Mouse (Mus musculus): Measurements from ENCODE around the gene Scaf11.
"Not testable (repeated sequence)": the region's sequence is repeated elsewhere in the genome, so short reads cannot be mapped to it uniquely, and the experiment has no call there.

Scaf11 gene

GRCm38 (mm10) chr15:96460730-96461540 is at the start of gene Scaf11:
Scaf11 (minus strand) TSS chr15:96460843.
- peak; percentile 97 for DNase-seq (ENCODE audit: low read depth, low spot score)

- peak; percentile 76 for DNase-seq (ENCODE audit: low read depth, low spot score)
Measured at GRCm38 (mm10) chr15:96507097-96507840, 46.6 kb upstream of the Scaf11 start.

DNA sequence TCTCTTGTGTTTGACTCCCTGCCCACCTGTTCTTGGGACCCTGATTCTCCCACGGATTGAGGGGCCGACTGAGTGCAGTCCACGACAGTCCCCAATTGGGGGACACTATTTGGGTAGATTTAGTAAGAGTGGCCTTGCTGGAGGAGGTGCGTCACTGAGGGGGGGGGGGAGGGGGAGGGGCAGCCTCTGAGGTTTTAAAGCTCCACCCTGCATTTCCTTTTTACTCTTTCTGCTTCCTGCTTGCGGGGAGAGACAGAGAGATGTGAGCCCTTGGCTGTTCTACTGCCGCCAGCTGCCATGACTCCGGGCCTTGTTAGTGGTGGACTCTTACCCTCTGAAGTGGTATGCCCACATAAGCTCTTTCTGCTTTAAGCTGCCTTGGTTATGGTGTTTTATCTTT is 37.0 kb upstream of the Scaf11 start:
- DNase-seq (ENCODE audit: low read depth, low spot score) = no peak

DNA sequence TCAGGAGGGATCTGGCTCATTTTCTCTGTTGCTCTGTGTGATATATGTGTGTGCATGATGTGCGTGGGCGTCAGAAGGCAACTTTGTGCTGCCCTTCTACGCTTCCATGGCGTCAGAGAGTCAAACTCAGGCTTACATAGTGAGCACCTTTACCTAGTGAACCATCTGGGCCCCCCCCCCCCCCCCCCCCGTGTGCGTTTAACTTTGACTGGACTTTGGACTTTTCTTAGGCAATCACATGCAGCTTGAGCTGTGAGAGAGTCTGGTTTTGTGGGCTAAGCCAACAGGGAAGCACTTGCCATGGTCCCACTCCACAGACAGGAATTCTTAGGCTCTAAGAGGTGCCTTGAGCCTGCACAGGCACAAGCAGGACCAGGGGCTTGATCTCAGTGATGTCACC is 33.6 kb upstream of the Scaf11 start:
- no peak for DNase-seq (ENCODE audit: low read depth, low spot score)

- DNase-seq (ENCODE audit: low read depth, low spot score) = peak; percentile 75
Measured at GRCm38 (mm10) chr15:96493573-96493972, 32.9 kb upstream of the Scaf11 start.

DNA sequence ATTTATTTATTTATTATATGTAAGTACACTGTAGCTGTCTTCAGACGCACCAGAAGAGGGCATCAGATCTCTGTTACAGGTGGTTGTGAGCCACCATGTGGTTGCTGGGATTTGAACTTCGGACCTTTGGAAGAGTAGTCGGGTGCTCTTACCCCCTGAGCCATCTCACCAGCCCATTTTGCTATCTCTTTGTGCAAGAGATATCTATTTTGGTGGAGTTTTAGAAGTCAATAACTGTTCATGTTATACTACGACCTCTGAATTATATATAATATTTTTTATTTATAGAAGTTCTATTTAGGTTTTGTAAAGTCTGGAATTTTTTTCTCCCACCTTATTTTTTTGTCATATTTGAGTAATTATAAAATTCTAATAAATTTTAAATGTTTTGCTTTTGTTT is 32.3 kb upstream of the Scaf11 start:
- DNase-seq (ENCODE audit: low read depth, low spot score) = not testable (repeated sequence)

GRCm38 (mm10) chr15:96491861-96492641 is 31.4 kb upstream of the Scaf11 start:
- peak; percentile 57 for DNase-seq (ENCODE audit: low read depth, low spot score)

- peak; percentile 46 for DNase-seq (ENCODE audit: low read depth, low spot score)
Measured at GRCm38 (mm10) chr15:96491421-96491820, 30.8 kb upstream of the Scaf11 start.

- DNase-seq (ENCODE audit: low read depth, low spot score) = no peak
Measured at GRCm38 (mm10) chr15:96490123-96490522, 29.5 kb upstream of the Scaf11 start.

- peak; percentile 83 for DNase-seq (ENCODE audit: low read depth, low spot score)
Measured at GRCm38 (mm10) chr15:96488941-96489786, 28.5 kb upstream of the Scaf11 start.

- DNase-seq (ENCODE audit: low read depth, low spot score) = peak; percentile 63
Measured at GRCm38 (mm10) chr15:96487066-96487698, 26.5 kb upstream of the Scaf11 start.

DNA sequence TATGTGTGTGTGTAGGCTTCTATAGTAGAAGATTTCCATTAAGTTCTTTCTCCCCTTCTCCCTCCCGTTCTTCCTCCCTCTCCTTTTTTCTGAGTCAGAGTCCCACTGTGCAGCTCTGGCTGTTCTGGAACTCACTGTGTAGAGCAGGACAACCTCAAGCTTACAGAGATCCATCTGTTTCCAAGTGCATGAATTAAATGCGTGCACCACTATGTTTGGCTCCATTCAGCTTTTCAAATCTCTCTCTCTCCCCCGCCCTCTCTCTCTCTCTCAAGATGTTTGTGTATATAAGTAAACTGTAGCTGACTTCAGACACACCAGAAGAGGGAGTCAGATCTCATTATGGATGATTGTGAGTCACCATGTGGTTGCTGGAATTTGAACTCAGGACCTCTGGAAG is 20.2 kb upstream of the Scaf11 start:
- DNase-seq (ENCODE audit: low read depth, low spot score) = no peak

DNA sequence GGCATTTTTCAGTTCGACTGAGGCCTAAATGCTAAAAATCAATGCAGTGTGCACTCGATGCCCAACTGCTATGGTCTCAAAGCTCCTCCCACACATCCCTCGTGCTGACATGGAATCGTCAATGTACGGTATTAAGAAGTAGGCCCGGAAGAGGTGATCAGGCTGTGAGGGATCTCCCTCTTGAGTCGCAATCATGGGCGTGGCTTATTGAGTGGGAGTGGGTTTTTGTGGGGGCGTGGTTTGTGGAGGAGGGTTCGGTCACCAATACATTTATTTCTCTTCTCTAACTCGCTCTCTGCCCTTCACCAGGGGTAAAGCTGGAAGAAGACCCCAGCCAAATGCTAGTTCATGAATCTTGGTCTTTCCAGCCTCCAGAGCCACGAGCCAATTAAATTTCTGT is 17.4 kb upstream of the Scaf11 start:
- DNase-seq (ENCODE audit: low read depth, low spot score) = peak; percentile 63

DNA sequence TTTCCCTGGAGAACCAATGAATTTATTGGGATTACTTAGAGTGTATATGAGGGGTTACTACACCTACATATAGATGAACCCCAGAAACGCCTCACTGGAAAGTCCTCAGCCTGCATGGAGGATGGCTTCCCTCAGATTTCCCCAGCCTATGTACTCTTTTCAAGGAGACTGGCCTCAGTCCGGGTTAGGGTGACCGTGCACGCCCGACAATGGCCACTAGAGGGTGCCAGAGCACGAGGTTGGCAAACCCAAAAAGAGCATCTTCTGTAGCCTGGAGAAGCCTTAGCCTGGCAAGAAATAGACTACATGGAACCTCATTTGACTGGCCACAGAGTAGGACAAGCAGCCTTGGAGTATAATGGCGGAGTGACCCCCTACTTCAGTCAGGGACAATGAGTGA is 15.7 kb upstream of the Scaf11 start:
- DNase-seq (ENCODE audit: low read depth, low spot score) = peak; percentile 85

DNA sequence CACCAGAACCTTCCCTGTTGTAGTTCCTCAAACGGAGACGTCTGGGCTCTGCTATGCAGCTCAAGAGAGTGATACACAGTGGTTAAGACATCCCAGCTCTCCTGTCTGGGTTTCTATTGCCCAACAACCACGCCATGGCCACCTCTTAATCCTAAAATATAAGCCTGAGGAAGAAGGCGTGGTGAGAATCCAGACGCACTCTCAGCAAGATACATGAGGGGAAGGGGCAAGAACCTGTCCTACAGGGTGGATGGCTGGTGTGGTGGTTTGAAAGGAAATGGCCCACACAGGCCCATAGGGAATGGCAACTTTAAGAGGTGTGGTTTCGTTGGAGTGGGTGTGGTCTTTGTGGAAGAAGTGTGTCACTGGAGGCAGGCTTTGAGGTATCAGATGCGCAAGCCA is 14.9 kb upstream of the Scaf11 start:
- DNase-seq (ENCODE audit: low read depth, low spot score) = peak; percentile 37

- peak; percentile 34 for DNase-seq (ENCODE audit: low read depth, low spot score)
Measured at GRCm38 (mm10) chr15:96474325-96474955, 13.8 kb upstream of the Scaf11 start.

- no peak for DNase-seq (ENCODE audit: low read depth, low spot score)
Measured at GRCm38 (mm10) chr15:96473920-96474319, 13.3 kb upstream of the Scaf11 start.

DNA sequence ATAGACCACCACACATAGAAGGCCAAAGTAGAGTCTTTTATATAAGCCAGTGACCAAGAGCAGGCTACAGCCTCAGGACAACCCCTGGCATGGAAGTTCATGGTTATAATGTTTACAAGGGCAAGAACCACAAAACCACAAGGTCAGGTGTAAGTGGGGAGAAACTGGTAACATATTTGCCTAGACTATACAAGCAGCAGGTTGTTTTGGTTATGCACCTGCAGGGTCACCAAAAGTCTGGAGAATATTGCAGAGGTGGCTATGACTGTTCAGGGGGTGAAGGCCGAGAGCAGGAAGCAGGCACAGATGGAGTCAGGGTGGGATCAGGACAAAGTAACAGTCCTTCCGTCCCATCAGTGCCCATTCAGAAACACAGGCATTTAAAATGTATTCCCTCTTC is 7.7 kb upstream of the Scaf11 start:
- no peak for DNase-seq (ENCODE audit: low read depth, low spot score)

DNA sequence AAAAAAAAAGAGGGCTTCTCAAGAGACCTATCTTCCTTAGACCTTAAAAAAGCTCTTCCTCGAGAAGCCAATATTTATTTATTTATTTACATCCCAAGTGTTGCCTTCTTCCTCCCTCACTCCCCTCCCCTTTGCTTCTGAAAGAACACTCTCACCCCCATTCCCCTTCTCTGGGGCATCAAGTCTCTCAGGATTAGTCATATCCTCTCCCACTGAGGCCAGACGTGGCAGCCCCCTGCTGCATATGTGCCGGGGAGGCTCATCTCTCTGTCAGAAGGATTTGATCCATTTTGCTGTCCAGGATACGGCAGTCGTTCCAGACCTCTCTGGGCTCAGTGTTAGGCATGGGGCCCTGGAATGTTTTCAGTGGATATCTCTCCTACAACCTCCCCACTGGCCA is 7.2 kb upstream of the Scaf11 start:
- DNase-seq (ENCODE audit: low read depth, low spot score) = no peak

DNA sequence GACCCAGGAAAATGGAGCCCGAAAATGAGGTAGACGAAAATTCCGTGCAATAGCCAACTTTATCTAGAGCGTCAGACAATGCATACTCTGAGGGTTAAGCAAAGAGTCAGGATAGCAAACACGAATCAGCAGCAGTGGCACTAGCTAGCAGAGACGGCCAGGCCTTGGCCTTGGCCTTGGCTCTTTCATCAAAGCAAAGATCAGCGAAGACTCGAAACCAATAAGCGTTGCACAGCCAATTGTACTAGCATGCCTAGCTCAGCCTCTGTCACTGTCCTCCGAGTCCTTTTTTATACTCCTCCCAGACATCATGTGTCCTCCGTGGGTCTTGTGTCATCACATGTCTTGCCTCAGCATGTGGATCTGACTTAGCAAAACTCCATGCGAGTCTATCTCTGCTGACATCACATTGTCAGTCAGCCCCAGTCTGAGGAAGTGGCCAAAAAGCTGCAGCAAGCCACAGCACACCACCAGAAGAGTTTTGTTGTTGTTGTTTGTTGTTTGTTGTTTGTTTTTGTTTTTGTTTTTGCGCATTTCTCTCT is 5.8 kb upstream of the Scaf11 start:
- no peak for DNase-seq (ENCODE audit: low read depth, low spot score)
